Mouse (Mus musculus): ENCODE measurements at regions not wholly inside any gene's neighbourhood (a gene's known extent, or its start where the extent isn't known, plus 50 kb on each side); places are given as distances from the start of the nearest gene placed in this dataset.

GRCm38 (mm10) chr1:43247609-43248008 lies 50.8 kb upstream of the Fhl2 start:
- DNase-seq (ENCODE audit: low spot score), result no peak

- DNase-seq (ENCODE audit: low spot score), result no peak
Observed at GRCm38 (mm10) chr1:43250281-43250680, 53.5 kb upstream of the Fhl2 start.

- DNase-seq (ENCODE audit: low spot score), result no peak
Observed at GRCm38 (mm10) chr1:43251356-43251755, 54.6 kb upstream of the Fhl2 start.

GRCm38 (mm10) chr1:43254129-43254528 lies 57.3 kb upstream of the Fhl2 start:
- DNase-seq (ENCODE audit: low spot score), result no peak

DNA sequence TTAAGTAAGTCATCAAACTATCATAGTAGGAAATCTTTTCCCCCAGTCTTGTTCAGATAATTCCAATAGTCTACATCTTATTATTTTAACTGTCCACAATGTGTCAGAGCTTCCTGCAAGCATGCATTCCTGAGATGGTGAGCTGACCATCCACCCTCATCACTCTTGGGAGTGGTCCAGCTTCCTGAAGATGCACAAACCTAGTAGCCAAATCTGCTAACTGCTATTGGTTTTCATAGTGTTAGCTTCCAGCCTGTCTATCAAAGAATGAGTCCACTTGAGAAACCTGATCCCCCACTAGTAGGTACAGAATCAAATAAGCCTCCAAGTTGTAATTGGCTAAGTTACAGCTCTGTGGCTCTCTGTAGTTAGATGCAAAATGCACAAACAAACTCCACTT lies 59.3 kb upstream of the Fhl2 start:
- no peak for DNase-seq (ENCODE audit: low spot score)

DNA sequence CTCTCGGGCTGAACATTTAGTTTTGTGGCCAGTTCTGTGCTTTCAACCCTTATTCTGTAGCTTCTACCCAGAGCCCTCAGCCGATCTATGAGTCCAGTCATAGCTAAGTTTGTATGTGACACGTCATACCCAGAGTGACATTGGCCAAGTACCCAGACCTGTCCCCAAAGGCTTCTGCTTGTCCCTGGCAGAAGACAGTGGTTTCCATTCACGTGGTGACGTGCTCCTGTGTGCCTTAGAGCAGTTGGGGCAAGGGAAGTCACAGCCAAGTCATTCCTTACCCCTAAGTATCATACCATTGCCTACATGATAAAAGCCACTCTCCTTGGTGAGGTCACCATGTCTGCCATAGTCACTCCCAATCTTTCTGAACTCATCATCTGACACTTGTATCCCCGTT lies 61.1 kb upstream of the Fhl2 start:
- DNase-seq (ENCODE audit: low spot score), result no peak

- DNase-seq (ENCODE audit: low spot score), result no peak
Observed at GRCm38 (mm10) chr1:43259841-43260240, 63.1 kb upstream of the Fhl2 start.

GRCm38 (mm10) chr1:43260491-43260890 lies 63.7 kb upstream of the Fhl2 start:
- DNase-seq (ENCODE audit: low spot score), result no peak

GRCm38 (mm10) chr1:43264407-43264889 lies 67.7 kb upstream of the Fhl2 start:
- peak; percentile 65 for DNase-seq (ENCODE audit: low spot score)

GRCm38 (mm10) chr1:43265699-43266455 lies 69.1 kb upstream of the Fhl2 start:
- no peak for DNase-seq (ENCODE audit: low spot score)

DNA sequence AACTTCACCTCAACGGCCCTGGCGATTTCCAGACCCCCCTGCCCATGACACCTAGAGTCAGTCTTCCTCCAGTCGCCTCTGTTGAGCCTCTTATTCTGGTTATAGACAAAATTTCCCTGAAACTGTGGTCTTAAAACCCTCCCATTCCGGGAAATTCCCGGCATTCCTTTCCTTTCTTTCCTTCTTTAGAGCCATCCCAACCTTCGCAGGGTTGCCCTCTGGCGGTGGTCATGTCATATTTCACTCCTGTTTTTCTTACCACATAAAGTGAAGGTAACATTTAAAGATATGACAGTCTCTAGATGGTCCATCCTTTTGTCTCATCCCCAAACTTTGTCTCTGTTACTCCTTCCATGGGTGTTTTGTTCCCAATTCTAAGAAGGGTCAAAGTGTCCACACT lies 72.9 kb upstream of the Fhl2 start:
- DNase-seq (ENCODE audit: low spot score), result peak; percentile 35

DNA sequence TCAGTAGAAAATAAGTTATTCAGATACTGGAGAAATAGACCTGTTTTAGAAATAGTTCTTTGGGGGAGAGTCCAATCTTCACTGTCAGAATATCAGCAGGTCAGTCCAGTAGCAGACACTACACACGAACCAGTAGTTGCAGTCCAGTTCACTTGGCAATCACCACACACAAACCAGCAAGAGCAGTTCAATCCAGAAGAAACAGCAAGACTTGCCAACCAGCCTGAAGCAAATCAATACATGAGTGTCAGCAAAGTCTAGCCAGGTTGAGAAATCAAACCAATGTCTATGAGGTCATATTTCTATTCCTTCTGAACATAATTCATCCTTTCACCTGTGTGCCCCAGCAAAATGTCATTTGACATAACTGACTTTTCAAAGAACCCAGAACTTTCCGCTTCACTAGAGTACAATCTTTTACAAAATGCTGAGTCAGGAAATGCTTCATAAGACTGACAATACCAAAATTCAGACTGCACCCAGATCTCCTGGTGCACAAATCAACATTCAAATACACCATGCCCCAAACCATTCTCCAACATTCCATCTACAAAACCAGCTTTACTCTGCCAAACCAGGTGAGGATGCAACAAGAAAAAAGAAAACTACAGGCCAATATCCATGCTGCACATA lies 76.6 kb upstream of the Fhl2 start:
- no peak for DNase-seq (ENCODE audit: low spot score)

- no peak for DNase-seq (ENCODE audit: low spot score)
Observed at GRCm38 (mm10) chr1:43291736-43292135, 95.0 kb upstream of the Fhl2 start.

DNA sequence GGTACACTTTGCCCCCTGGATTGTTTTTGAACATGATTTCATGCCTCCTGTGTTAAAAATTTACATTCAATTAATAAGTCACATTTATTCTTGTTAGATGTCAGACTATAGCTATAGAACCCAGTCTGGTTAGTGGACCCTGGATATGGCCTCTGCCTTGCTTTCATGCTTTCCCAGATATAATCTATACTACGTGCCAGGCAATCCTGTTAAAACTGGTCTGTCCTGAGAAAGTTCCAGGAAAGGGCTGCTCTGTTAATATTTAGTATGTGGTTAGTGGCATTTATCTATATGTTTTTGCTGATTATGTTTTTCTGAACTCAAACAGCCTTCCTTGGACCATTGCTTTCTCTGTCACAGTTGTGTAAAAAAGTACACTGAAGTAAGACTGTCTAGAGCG lies 95.8 kb upstream of the Fhl2 start:
- DNase-seq (ENCODE audit: low spot score), result no peak

DNA sequence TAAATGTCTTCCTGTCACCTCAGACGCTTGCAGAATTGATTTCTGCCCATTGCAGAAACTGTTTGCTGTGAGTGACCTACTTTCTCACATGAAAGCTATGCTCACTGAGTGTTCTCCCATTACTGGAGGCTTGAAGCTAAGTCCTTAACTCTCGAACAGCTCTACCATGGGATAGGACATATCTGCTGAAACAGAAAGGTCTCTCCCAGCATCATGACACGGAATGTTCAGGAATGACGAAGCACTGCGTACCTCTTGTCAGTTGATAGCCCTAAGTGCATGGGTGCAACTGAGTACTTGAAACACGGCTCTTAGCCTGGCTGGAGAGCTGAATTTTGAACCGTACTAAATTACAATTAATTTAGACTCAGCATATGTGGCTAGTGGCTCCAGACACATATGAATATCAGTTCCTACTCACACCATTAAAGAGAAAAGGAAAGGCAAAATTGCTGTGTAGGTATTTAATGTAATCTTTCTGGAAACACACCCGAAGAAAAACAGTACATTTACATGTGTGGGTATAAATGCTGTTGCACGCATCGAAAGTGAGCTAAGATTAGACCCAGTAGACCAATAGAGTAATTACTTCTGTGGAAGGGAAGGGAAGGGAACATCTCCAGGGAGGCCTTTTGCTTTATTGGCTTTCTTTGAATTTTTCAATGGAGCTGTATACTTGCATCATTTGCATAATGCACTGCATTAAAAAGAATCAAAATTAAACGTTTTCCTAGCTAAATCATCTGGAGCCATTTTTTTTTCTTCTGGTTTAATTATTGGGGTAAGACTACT lies 97.6 kb upstream of the Fhl2 start:
- DNase-seq (ENCODE audit: low spot score), result no peak

DNA sequence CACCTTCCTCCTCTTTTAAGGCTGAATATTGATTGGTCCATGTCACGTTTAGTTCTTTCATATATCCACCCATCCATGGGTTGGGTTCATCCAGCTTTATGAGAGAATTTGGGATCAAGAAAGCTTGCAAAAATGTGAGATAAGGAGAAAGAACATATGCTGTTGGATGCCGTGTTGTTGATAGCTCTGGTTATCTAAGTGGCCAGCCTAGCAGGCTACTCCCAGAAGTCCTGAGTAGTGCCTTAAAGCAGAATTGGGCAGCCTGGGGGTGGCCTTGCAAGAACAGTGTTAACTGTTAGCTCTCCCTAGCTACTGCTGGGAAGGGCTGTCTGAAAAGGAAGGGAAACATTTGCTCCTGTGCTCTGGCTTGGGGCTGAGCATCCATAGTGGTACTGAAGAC lies 100.8 kb upstream of the Fhl2 start:
- no peak for DNase-seq (ENCODE audit: low spot score)

- no peak for DNase-seq (ENCODE audit: low spot score)
Observed at GRCm38 (mm10) chr1:43298746-43299145, 102.0 kb upstream of the Fhl2 start.

DNA sequence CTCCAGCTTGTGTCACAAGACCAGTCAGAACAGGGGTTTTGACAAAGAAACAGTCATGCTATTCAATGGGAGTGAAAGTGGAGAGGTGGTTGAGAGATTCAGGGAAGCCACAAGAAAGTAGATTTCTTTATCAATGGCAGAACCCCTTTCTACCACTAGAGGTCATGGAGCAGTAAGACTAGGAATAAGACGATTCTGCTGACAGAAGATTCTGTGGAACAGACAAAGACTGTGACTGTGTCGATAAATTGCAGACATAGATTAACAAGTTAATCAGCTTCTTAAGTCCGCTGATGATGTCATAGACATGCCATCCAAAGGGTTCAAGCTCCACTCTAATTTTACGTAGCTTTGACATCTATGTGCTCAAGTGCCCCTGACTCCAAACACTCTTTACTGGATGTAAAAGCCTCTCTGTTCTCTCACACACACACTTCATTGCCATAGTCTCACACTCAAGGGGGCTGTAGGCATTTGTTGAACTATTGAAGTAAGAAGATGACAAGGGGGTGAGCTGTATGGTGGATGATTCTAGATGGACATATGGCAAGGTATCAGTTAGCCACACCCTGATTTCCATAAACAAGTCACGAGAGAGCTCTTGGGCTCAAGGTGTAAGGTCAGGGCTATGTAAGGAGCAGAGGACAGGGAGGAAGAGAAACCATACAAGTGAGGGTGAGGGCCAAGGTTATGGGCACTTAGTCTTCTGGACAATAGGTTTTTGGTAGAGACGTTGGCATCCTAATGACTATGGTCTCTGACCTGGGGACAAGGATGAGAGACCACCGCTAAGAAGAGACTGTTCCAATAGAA lies 102.9 kb upstream of the Fhl2 start:
- peak; percentile 78 for DNase-seq (ENCODE audit: low spot score)

GRCm38 (mm10) chr1:43300676-43301075 lies 103.9 kb upstream of the Fhl2 start:
- DNase-seq (ENCODE audit: low spot score), result no peak

- DNase-seq (ENCODE audit: low spot score), result no peak
Observed at GRCm38 (mm10) chr1:43301866-43302571, 105.2 kb upstream of the Fhl2 start.

GRCm38 (mm10) chr1:43302657-43303056 lies 105.9 kb upstream of the Fhl2 start:
- DNase-seq (ENCODE audit: low spot score), result no peak

Measured in embryo, embryonic 10 days (tissue).